Mouse (Mus musculus) lung, embryonic 15.5 days (tissue): ENCODE results near the gene Phf20. TPM values are rescaled to one million over a fixed set of nuclear protein-coding genes. Genes with fewer than 3 reads are reported as not detected.

Experiments
- microRNA-seq: library from miRNA; unstranded; fragments of <30 nt; microRNA quantifications from one replicate; pipeline ENCODE4, GENCODE M21; 2016
- polyA plus RNA-seq: library from polyadenylated mRNA; unstranded; fragments of >200 nt; fragmentation: Nextera tagmentation; extraction: Ambion mirVana; gene quantifications from 2 replicates; pipeline ENCODE4 v1.2.1, GENCODE M21; 2015

Gene Phf20
- polyA plus RNA-seq, 1 experiment from 2014 or later, result 62.2 TPM

Small RNA genes lying within 50 kb of the gene (microRNA-seq; reads per million reads assigned to microRNA genes)
- not detected for gene Gm22759

Other genes starting within 250 kb of the Phf20 start
- 22.5 and 26.1 TPM in 2 replicates for gene Cep250, start 240.0 kb upstream of the Phf20 start, polyA plus RNA-seq
- gene 6430550D23Rik, start 188.5 kb upstream of the Phf20 start, polyA plus RNA-seq, result 0.88 and 1.8 TPM in 2 replicates
- 224 and 226 TPM in 2 replicates for gene Ergic3, start 188.4 kb upstream of the Phf20 start, polyA plus RNA-seq
- gene Fer1l4, start 143.5 kb upstream of the Phf20 start, polyA plus RNA-seq, result not detected in 2 replicates
- 3.6 and 3.7 TPM in 2 replicates for gene Spag4, start 131.3 kb upstream of the Phf20 start, polyA plus RNA-seq
- 75.2 and 76.2 TPM in 2 replicates for gene Cpne1, start 84.5 kb upstream of the Phf20 start, polyA plus RNA-seq
- gene Rbm12, start 84.5 kb upstream of the Phf20 start, polyA plus RNA-seq, result 25.5 and 27.2 TPM in 2 replicates
- gene Gm28036, start 69.4 kb upstream of the Phf20 start, polyA plus RNA-seq, result 15.7 and 21.0 TPM in 2 replicates
- 340 and 373 TPM in 2 replicates for gene Romo1, start 52.4 kb upstream of the Phf20 start, polyA plus RNA-seq
- gene Nfs1, start 52.3 kb upstream of the Phf20 start, polyA plus RNA-seq, result 42.5 TPM in 2 replicates
- gene Rbm39, start 16.2 kb upstream of the Phf20 start, polyA plus RNA-seq, result 559 and 568 TPM in 2 replicates
- 3.7 and 4.0 TPM in 2 replicates for gene Cnbd2, start 115.8 kb downstream of the Phf20 start, polyA plus RNA-seq
- 64.7 and 68.5 TPM in 2 replicates for gene Scand1, start 116.2 kb downstream of the Phf20 start, polyA plus RNA-seq
- 1.6 and 2.8 TPM in 2 replicates for gene Epb41l1, start 224.4 kb downstream of the Phf20 start, polyA plus RNA-seq